Mouse (Mus musculus) CD8-positive naive resting alpha-beta T cell, adult 57 days (primary cell): ENCODE data around the gene Mapk14. TPM values are rescaled to one million over a fixed set of nuclear protein-coding genes. Genes with fewer than 3 reads are reported as not detected.

ENCODE experiments used
- total RNA-seq: library from RNA; stranded (reverse); gene quantifications from one replicate; pipeline ENCODE4 v1.2.4, GENCODE M21; 2023

The Mapk14 gene
- 97.6 TPM for total RNA-seq

DNA sequence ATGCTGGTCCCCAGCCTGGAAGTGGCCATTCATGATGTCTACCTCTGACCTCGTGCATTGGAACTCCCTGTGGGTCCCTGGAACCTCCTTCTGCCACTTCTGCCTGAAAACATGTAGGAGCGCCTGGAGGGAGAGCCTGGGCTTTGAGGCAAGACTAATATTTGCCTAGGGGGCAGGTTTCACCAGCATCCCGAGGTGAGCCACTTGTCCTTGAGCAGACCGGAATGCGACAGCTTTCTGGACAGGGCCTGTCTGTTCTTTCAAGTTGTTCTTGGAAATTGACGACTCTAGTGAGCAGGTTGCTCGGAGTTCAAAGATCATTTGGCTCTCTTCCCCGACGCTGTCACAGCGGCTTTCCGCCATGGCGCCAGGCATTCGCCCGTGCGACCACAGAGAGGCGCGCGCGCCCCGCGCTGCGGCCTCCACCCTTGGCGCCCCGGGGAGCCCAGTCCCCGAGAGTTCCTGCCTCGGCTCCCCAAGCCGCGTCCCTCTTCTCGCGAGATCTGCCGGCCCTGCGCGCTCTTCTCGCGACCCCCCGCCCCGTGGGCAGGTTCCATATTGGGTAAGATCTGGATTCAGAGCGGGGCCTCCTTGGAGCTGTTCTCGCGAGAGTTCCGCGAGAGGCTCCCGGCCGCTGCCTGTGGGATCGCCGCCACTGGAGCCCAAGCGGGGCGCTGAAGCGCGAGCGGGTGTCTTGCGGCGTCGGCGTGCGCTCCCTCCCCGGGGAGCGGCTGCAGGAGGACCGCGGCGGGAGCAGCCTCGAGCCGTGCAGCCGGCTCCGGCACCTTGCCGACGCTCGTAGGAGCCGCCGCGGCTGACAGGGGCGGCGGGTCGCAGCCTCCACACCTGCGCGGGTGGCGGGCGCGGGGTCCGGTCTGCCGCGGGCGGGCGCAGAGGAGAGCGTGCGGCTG is at the start of gene Mapk14:
TSS of gene Mapk14 (plus strand) at position 554 of the 911 bp plus-strand sequence.

DNA sequence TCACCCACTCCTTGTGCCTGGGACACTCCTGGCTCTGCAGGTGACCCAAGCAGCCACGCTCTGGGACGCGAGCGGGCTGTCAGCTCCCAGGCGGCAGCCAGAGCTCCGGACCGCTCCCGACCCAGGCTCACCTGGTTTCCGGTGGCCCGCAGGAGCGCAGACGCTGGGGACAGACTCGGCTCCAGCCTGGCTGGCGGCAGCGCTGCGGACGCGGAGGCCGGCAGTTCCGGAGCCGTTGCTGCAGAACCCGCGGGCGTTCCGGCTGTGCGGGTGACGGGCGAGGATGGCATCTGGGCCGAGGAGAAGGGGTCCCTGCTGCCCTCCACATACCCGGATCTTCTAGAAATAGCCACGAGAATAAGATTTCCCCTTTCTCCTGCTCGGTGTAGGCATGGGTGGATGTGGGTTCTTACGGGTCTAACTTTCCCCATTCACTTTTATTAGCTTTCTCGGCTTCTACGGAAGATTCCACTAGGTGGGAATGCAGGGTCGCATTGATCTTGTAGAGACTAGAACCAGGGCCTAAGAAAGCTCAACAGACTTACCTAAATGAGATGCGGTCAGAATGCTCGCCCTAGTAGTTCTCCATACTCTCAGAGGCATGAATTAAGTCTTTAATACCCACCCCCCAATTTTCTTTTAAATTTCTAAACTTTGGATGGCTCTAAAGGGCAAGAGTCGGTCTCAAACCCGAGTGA is 1.4 kb upstream of the Mapk14 start, which contains the start of gene Slc26a8:
TSS of gene Slc26a8 (minus strand) at position 648 of the 698 bp plus-strand sequence.

DNA sequence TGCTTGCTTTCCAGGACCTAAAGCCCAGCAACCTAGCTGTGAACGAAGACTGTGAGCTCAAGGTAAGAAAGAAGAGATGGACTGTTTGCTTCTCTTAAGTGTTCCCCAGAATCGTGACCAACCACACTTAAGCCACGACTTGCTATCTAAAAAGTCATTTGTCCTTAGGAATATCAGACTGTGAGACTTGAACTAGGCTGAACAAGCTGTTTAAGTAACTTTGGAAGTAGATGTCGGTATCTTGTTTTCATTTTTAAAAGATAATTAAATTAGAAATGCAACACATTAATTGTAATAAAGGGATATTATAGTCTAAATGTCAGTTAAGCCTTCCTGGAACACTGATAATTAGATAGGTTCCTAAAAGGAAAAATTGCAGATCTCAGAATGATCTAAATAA is 34.7 kb downstream of the Mapk14 start, which contains the start of gene AC170998.1:
TSS of gene AC170998.1 (plus strand) at position 301 of the 400 bp plus-strand sequence.

DNA sequence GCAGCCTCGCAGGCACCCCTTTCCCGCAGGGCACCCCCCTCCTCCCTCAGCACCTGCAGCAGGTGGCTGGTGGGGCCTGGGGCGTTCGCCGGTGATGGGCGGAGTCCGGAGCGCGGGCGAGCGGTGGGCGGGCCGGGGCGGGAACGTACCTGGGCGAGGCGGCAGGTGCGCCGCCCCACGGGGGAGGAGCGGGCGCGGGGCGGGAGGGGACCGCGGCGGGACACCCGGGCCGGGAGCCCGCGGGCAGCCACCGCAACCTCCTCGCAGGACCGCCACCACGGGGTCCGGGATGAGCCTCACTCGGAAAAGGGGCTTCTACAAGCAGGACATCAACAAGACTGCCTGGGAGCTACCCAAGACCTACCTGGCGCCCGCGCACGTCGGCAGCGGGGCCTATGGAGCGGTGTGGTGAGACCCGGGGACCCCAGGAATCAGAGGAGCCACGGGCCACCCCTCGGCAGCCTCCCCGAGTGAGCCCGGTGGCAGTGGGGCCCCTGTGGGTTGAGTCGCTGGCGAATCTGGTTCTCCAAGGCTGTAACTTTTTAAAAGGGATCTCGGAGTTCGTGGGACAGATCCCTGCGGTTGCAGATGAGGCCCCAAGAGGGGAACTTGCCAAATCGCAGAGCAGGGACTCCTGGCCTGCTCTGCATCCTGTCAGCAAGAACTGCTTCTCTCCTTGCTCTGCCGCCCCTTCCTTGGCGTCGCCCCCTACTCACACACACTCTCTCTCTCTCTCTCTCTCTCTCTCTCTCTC is 78.2 kb downstream of the Mapk14 start, which contains the start of gene Mapk13:
TSS of gene Mapk13 (plus strand) at position 177 of the 754 bp plus-strand sequence.

Other genes starting within 250 kb of the Mapk14 start
- 33.0 TPM for gene Fkbp5, start 173.8 kb upstream of the Mapk14 start, total RNA-seq
- not detected for gene Armc12, start 160.5 kb upstream of the Mapk14 start, total RNA-seq
- not detected for gene Clpsl2, start 141.9 kb upstream of the Mapk14 start, total RNA-seq
- gene Clps, start 130.6 kb upstream of the Mapk14 start, total RNA-seq: 8.8 TPM
- gene Lhfpl5, start 115.7 kb upstream of the Mapk14 start, total RNA-seq: not detected
- 353 TPM for gene Srpk1, start 68.6 kb upstream of the Mapk14 start, total RNA-seq
- gene Slc26a8, start 1.1 kb upstream of the Mapk14 start, total RNA-seq: 1.6 TPM
- 7.7 TPM for gene AC170998.1, start 34.8 kb downstream of the Mapk14 start, total RNA-seq
- 0.83 TPM for gene Mapk13, start 78.0 kb downstream of the Mapk14 start, total RNA-seq
- gene Brpf3, start 109.8 kb downstream of the Mapk14 start, total RNA-seq: 42.4 TPM
- not detected for gene Pnpla1, start 167.1 kb downstream of the Mapk14 start, total RNA-seq
- 0.64 TPM for gene 4930539E08Rik, start 224.0 kb downstream of the Mapk14 start, total RNA-seq